Mouse (Mus musculus) spleen, postnatal 14 days (tissue): ENCODE measurements around the gene Gm2244.
"Not testable (repeated sequence)": the region's sequence is repeated elsewhere in the genome, so short reads cannot be mapped to it uniquely, and the experiment has no call there.

ENCODE experiments used
- DNase-seq, 2 experiments: peaks; one replicate each; pipeline ENCODE4 v3.0.0; 2021 to 2022; ENCODE audit warnings: low spot score in 2 of 2

Gm2244 gene

GRCm38 (mm10) chr14:19549863-19550262 is at the start of gene Gm2244:
Gm2244 (minus strand) TSS chr14:19549963.
- DNase-seq = not testable (repeated sequence)

GRCm38 (mm10) chr14:19584804-19585667 is 35.3 kb upstream of the Gm2244 start, which contains the start of gene Gm2237:
Gm2237 (minus strand) TSS chr14:19585135.
- not testable (repeated sequence) for DNase-seq
